Mouse (Mus musculus) heart, postnatal 14 days (tissue): ENCODE measurements around the gene Itpkc. TPM values are rescaled to one million over a fixed set of nuclear protein-coding genes. Genes with fewer than 3 reads are reported as not detected.
A peak's percentile ranks its signal among the peaks of the same experiment; 100 is the strongest.
"Not testable (repeated sequence)": the region's sequence is repeated elsewhere in the genome, so short reads cannot be mapped to it uniquely, and the experiment has no call there.

ENCODE experiments used
- DNase-seq, 2 experiments: peaks; one replicate each; pipeline ENCODE4 v3.0.0; 2021 to 2022
- intact Hi-C: fragments of 180-260 bp; cut with DNase I; formaldehyde crosslinking; loops from one replicate; pipeline ENCODE4 v1.15.1; 2025
- total RNA-seq, 2 experiments: library from RNA; stranded (reverse); gene quantifications; 2 replicates each; pipeline ENCODE4 v1.2.3; 2021

Gene Itpkc
- total RNA-seq, 2 experiments from 2014 or later, result 4.5 to 5.5 TPM

DNA sequence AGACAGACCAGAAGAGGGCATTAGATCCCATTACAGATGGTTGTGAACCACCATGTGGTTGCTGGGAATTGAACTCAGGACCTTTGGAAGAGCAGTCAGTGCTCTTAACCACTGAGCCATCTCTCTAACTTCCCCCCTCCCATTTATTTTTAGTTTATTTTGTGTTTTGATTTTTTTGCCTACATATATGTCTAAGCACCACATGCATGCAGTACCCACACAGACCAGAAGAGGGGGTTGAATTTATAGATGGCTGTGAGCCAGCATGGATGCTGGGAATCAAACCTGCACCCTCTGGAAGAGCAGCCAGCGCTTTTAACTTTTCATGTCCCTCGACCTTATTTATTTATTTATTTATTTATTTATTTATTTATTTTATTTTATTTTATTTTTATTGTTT is 15.6 kb upstream of the Itpkc start:
- intact Hi-C loops, result loop anchor here (5.0 kb wide), 1 partner anchor 33 kb away; no protein-coding TSS in a partner anchor
- not testable (repeated sequence) for DNase-seq

DNA sequence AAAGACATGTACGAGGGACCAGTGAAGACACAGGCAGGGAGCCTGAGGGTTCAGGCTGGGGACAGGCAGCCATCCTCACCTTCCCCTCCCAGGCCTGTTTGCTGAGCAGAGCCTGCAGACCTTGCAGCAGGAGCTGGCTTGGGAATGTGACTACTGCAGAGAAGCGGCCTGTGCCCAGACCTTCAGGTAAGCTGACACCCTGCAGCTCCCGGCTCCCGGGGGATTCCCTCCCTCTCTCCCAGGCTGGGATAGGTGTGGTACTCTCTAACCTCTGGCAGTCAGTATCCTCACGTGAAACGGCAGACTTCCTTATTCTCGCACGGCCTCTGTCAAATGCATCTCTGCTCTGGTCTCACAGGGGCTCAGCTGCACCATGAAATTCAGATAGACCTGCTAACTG is 14.8 kb upstream of the Itpkc start:
- intact Hi-C loops, result loop anchor here (5.0 kb wide), 1 partner anchor 34 kb away; no protein-coding TSS in a partner anchor
- no peak for DNase-seq

DNA sequence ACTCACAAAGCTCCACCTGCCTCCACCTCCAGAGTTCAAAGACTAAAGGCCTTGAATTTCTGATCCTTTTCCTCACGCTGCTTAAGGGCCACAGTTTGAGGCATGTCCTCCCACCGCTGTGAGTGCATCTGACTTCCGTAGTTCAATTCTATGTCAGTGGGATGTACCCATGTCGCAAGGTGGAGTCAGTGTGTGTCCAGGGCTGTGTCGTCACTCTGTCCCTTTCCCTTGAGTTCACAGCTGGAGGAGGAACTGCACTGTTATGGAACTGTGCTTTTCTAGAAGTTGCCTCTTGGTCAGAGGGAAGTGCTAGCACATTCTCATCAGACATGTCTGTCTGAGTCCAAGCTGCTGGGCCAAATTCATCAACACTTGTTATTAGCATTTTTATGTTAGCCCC is 10.1 kb upstream of the Itpkc start:
- intact Hi-C loops, result no loop called here
- no peak for DNase-seq

DNA sequence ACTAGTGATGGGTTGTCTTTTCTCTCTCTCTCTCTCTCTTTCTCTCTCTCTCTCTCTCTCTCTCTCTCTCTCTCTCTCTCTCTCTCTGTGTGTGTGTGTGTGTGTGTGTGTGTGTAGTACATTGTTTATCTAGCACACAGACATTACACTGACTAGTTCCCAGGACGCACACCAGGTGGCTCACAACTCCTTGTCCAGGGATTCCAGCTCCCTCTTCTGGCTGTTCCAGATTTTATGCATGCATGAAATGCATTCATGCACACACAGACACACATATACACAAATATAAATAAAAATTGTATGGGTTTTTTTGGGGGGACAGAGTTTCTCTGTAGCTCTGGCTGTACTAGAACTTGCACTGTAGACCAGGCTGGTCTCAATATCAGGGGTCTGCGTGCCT is 9.1 kb upstream of the Itpkc start:
- DNase-seq, result no peak
- intact Hi-C loops, result no loop called here

DNA sequence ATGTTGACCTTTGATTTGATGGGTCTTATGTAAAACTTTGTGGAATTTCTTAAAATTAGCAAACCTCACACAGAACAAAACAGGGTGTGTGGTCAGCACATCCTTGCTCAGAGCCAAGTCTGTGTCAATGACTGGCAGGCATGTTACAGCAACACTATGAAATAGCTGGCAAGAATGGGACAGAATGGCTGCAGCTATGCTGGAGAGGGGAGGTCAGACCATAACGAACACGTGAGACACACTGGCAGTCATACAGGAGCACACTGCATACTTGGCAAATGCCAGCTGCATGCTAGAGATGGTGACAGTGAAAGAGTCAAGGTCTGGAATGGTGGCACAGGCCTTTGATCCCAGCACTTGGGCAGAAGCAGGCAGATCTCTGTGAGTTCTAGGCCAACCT is 7.3 kb upstream of the Itpkc start:
- no peak for DNase-seq
- intact Hi-C loops, result loop anchor here (2.0 kb wide), 1 partner anchor 23 kb away; the partner anchor contains the start of gene Numbl

DNA sequence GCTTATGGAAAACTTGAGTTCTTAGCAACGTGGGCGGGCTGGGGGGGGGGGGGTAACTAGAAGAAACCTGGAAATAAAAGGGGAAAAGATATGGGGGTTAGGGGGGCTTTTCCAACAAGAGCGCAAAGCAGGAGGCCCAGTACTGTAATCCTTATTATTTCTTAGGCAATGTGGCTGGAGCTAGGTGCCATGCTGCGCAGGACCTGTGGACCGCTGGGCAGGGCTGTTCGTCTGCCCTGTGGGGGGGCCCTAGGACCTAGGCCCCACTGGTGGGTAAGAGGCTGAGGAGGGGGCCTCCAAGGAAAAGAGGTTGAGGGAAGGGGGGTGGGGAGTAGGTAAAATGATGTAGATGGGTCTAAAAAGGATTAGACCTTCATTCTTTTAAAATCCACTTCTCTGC is 4.8 kb upstream of the Itpkc start:
- intact Hi-C loops, result loop anchor here (2.0 kb wide), 1 partner anchor 74 kb away; no protein-coding TSS in a partner anchor

DNA sequence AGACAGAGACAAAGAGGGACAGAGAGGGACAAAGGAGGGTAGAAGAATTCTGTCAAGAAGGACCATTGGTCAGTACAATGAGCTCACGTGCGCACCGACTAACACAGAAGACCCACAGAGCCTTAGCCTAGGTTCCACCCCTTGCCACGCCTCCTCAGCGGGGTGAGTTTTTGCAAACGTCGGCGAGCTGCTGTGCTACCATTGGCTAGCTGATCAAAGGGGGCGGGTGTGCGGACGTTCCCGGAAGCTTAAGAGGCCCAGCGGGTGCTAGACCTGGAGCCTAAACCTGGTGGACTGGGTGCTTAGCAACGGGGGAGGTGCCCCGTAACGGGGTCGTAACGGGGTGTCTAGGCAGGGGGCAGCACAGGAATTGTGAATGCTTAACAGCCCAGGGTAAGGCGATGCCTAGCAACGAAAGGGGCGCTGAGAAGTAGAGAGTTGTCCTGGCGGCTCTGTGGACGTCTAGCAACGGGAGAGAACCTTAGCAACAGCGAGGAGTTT is 4.4 kb upstream of the Itpkc start, which contains the start of gene Coq8b:
Gene Coq8b, plus strand, starts transcription at position 243 of the 501 bp plus-strand sequence.
- intact Hi-C loops, result loop anchor here (2.0 kb wide), 1 partner anchor 74 kb away; no protein-coding TSS in a partner anchor
- peak; percentile 92 to 94 for DNase-seq

More for the DNA sequence above, 4.8 kb upstream of the Itpkc start:
- DNase-seq, result no peak

DNA sequence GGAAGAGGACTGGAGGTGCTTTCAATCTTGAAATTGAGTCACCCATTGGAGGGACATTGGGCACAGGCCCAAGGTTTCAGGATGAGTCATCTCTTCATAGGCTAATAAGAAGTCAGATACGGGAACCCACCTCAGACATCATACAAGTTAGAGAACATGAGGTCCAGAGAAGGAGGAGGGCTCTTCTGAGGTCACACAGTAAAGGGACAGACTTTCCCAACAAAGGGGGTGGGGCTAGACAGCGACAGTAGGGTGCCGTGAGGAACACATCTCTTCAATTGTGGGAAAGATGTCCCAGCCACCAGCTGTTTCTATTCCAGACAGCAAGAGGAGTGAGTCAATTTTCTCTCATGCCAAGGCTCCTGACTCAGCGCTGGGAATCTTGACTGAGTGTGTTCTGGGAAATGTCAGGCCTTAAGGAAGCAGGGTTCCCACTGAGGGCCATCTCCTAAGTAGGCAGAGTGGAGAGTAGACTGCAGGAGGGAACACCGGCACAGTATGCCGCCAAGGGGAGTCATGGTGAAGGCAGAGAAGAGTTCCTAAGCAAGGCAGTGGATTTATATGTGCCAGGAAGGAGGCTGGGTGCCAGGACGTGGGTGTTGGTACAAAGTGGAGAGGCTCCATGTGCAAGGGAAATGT is 3.4 kb upstream of the Itpkc start:
- peak; percentile 49 to 53 for DNase-seq
- intact Hi-C loops, result loop anchor here (2.0 kb wide), 1 partner anchor 73 kb away; no protein-coding TSS in a partner anchor

DNA sequence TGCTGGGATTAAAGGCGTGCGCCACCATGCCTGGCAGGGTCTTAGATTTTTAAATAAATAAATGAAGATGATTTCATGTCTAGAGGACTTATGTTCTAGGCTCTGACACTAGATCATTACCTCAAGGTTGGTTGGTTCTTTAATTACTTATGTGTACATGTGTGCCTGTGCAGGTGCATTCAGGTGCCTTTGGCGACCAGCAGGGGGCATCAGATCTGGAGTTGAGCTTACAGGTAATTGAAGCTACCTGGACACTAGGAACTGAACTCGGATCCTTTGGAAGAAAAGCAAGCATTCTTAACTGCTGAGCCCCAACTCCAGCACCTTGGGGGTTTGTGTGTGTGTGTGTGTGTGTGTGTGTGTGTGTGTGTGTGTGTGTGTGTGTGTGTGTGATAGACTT is 2.3 kb upstream of the Itpkc start:
- DNase-seq, result no peak
- intact Hi-C loops, result no loop called here

DNA sequence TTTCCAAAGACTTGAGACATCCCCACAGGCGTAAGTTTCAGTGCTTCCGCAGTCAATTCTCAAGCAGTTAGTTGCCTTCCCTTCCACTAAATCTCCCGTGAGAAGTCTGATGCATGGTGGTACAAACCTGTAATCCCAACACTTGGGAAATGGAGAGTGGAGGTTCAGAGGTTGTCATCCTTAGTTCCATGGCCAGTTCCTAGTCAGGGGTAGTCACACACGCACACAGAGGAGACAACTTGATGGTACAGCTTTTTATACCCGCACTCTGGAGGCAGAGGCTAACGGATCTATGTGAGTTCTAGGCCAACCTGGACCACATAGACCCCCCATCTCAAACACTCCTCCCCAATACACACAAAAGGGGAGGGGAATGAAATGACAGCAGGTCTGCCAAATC is 404 bp upstream of the Itpkc start:
- intact Hi-C loops, result no loop called here
- no peak for DNase-seq

DNA sequence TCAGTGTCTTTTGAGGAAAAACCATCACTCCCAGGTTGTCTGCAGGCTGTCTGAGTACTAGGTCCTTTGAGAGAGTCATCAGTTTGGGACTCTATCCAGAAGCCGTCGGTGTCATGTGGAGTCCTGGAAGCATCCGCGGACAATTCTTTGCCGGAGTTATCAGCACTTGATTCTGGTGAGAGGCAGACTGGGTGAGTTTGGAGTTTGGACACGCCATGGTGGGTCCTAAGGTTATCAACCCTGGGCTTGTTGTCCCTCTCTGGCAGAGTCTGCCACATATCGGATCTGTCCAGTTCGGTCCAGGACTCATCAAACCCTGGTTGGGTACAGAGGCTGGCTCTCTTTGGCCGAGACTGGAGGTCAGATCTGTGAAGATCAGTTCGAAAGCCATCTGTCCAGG is 785 bp downstream of the Itpkc start:
- peak in 1 of 2 experiments; percentile 17 for DNase-seq
- intact Hi-C loops, result no loop called here

DNA sequence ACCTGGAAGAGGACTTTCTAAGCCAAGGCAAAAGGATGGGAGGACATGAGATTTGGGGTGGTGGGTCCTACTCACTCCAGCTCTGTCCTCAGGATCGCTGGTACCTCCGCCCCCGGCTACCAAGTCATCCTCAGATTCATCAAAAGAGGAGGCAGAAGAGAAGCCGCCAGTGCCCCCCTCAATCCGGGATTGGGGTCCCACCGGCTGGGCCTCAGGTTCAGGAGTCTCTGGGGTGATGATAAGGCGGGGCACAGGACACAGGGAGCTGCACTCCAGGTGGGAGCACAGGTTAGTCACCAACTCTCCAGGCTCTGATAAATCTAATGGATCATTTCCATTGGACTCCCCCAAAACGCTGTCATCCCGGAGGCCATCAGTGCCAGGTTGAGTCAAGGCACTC is 1.2 kb downstream of the Itpkc start:
- intact Hi-C loops, result no loop called here
- DNase-seq, result no peak

DNA sequence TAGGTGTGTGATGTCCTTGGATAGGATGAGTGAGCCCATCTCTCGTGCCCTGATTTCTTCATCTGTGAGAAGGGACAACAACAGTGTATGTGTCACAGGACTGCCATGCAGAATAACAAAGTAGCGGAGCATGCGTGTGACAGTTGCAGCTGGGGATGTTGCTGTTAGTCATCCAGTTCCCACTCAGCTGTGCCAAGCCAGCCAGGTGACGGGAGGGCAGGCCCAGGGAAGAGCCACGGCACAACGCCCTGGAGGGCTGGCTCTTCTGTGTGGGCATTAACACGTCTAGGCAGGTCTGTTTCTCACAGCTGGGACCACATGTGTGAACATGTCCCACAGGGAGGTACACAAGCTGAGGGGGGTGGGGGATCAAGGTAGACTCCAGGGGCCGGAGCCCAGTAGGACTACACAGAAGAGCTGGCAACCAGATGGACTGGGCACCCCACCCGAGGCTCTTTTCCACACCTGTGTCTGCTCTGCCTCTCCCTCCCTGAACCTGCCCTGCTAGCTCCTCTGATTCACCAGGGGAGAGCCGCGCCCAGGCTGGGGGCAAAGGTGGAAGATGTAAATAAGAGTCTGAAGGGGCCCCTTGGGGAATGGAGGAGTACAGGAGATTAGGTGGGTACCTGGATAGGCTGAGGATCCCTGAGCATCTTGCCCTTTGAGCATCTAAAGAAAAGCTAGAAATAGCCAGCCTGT is 3.4 kb downstream of the Itpkc start:
- intact Hi-C loops, result no loop called here
- DNase-seq, result peak; percentile 32 to 40

DNA sequence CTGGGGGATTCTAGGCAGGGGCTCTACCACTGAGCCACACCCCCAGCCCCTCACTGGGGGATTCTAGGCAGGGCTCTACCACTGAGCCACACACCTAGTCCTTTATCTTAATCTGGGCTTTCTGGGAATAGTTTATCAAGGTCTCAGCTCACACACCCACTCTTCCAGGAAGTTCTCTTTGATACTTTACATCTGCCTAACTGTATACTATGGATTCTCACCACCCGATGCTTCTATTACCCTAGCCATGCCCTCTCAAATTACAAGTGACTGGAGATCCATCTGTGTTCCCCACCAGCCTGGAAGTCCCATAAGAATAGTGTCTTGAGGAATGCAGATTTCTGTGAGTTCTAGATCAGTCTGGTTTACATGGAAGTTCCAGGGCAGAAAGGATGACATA is 5.9 kb downstream of the Itpkc start:
- intact Hi-C loops, result no loop called here
- no peak for DNase-seq

DNA sequence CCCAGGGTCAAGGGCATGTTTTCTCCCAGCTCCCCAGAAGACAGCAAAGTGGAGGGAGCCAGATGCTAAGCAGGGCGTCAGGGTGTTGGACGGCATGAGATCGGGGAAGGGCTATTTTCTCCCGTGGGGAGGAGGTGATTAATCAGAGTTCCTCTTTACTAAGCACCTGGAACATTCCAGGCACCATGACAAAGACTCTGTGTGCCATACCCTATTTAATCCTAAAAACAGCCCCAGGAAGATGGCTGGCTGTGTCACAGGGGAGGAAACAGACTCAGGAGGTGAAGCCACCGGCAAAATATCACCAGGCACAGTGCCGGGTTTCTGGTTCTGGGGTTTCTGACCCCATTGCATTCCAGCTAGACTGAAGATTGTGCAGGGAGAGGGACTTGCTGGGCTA is 6.5 kb downstream of the Itpkc start:
- DNase-seq, result no peak
- intact Hi-C loops, result no loop called here

DNA sequence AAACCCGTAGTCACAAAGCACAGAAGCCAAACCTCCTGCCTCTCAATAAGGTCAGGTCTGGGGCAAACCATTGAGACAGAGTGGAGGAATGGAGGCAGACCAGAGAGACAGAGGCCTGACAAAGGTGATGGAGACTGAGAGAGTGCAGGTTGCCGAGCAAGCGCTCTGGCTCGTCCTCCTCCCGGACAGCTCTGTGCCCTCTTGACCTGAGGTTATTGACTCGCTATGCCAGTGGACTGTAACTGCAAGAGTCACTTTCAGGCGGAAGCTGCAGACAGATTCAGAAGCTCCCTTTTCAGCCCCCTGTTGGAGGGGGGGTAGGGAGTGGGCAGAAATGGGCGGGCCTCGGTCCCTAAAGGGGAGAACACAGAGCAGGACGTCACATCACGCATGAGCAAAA is 8.5 kb downstream of the Itpkc start:
- intact Hi-C loops, result no loop called here
- DNase-seq, result no peak

DNA sequence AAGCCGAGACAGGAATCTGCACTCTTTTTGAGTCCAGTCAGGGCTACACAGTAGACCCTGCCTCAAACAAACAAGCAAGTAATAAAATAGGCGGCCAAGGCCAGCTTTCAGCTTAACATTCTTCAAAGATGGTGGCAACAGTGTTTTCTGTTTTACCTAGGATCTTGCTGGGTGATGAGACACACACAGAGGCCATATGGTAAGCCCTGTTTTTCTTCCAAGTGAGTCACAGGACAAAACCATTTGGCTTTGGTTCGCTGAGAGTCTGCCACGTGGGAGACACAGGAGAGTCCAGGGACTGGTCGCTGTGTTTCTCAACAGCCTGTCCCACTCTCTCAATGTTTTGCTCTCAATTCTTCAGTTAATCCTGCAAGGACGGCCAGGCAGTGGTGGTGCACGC is 9.9 kb downstream of the Itpkc start:
- DNase-seq, result no peak
- intact Hi-C loops, result no loop called here

DNA sequence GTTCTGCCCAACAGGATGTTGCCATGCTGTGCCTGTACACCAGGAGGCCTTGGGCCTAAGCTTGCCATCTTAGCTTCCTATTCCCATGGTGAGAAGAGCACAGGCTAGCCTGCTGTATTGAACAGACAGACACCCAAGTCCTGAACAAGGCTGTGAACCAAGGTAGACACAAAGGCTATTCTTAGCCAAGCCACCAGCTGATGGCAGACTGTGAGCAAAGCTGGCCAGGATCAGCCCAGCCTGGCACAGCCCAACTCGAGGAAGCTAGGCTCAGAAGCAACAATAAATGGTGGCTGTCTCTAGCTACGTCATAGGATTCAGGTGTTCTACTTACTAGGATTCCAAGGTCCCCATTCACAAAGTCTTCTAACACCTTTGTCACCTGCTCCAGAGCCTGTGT is 15.8 kb downstream of the Itpkc start:
- no peak for DNase-seq
- intact Hi-C loops, result no loop called here

DNA sequence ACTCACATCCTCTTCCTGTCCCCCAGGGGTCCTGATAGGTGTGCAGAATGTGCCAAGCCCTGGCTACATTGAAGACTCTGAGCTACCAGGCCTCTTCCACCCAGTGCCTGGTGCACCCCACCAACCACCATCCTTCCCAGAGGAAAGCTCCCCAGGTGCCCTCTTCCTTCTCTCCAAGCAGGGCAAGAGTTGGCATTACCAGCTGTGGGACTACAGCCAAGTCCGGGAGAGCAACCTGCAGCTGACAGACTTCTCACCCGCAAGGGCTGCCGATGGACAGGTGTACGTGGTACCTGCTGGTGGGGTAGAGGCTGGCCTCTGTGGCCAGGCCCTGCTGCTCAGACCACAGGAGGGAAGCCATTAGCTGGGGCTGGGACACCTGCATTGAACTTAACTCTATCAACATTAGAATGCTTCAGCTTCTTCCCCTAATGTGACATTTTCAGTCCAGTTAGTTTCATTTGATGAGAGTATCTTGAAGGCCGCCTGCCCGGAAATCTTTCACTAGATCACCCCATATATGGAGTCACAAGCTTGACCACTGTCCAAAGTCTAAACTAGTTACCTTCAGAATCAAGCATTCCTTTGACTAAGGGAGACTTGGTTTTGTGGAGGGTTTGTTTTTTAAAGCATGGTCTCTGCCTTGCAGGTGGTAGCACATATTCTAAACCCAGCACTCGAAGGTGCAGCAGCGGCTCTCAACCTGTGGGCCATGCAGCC is 24.6 kb downstream of the Itpkc start:
- intact Hi-C loops, result no loop called here
- no peak for DNase-seq

DNA sequence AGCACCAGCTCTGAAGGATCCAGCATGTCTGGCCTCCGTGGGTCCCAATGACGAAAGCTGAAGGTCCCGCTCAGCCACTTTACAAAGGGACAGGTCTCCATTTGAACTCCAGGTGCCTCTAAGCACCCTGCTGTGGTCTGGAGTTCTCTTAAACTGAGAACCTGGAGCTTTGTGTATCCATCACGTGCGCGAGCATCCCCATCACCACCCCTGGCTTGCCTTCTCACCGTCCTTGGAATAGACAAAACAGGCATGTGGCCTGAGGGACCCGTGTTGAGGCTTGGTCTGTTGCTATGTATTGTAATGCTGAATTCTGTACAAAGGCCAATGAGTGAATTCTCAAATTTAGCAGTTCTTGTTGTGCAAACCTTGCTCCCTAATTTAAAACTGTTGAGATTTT is 29.7 kb downstream of the Itpkc start:
- intact Hi-C loops, result loop anchor here (5.0 kb wide), 1 partner anchor 36 kb away; no protein-coding TSS in a partner anchor
- DNase-seq, result no peak

DNA sequence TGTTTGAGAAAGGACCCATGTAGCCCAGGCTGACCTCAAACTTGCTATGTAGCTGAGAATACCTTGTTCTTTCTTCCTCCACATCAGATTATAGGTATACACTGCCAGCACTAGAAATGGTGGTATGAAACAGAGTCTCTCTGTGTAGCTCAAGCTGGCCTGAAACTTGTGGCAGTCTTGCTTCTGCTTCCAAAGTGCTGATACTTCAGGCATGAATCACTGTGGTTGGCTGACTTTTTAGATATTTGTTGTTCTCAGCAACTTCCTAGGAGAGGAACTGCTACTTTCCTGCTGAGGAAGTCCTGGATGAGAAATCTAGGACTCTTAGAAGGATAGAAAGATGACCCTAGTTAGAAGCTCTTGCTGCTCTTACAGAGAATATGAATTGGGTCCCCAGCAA is 30.1 kb downstream of the Itpkc start:
- intact Hi-C loops, result loop anchor here (5.0 kb wide), 1 partner anchor 36 kb away; no protein-coding TSS in a partner anchor
- DNase-seq, result no peak
